Mouse (Mus musculus): ENCODE data around the gene Acot1. TPM values are rescaled to one million over a fixed set of nuclear protein-coding genes. Genes with fewer than 3 reads are reported as not detected.

Gene Acot1
- polyA plus RNA-seq (2012; ENCODE audit: low replicate concordance): 2.6 and 4.2 TPM in 2 replicates

GRCm38 (mm10) chr12:84009171-84009965 is at the start of gene Acot1:
Acot1 (plus strand) TSS chr12:84009490.

GRCm38 (mm10) chr12:83984752-83985151 is 24.5 kb upstream of the Acot1 start, which contains the start of gene Heatr4:
Heatr4 (minus strand) TSS chr12:83984852.

GRCm38 (mm10) chr12:83987583-83988441 is 21.5 kb upstream of the Acot1 start, which contains the start of gene Acot2:
Acot2 (plus strand) TSS chr12:83987861.

GRCm38 (mm10) chr12:84038241-84038640 is 29.0 kb downstream of the Acot1 start, which contains the start of gene Acot4:
Acot4 (plus strand) TSS chr12:84038379.

GRCm38 (mm10) chr12:84038691-84039111 is 29.4 kb downstream of the Acot1 start, which contains the start of gene Gm49366:
Gm49366 (plus strand) TSS chr12:84038935.

GRCm38 (mm10) chr12:84051937-84052474 is 42.7 kb downstream of the Acot1 start, which contains the start of gene Acot3:
Acot3 (plus strand) TSS chr12:84052144.

Other genes starting within 250 kb of the Acot1 start
- 0.83 and 1.1 TPM in 2 replicates for gene Papln, start 245.9 kb upstream of the Acot1 start, polyA plus RNA-seq (2012; ENCODE audit: low replicate concordance)
- 22.0 and 29.9 TPM in 2 replicates for gene Numb, start 87.6 kb upstream of the Acot1 start, polyA plus RNA-seq (2012; ENCODE audit: low replicate concordance)
- 22.5 and 51.4 TPM in 2 replicates for gene Riox1, start 58.9 kb upstream of the Acot1 start, polyA plus RNA-seq (2012; ENCODE audit: low replicate concordance)
- not detected in 2 replicates for gene Heatr4, start 24.6 kb upstream of the Acot1 start, polyA plus RNA-seq (2012; ENCODE audit: low replicate concordance)
- gene Acot2, start 21.6 kb upstream of the Acot1 start, polyA plus RNA-seq (2012; ENCODE audit: low replicate concordance): 12.4 and 22.3 TPM in 2 replicates
- gene Acot4, start 28.9 kb downstream of the Acot1 start, polyA plus RNA-seq (2012; ENCODE audit: low replicate concordance): 0.21 and 0.93 TPM in 2 replicates
- not detected in 2 replicates for gene Gm49366, start 29.4 kb downstream of the Acot1 start, polyA plus RNA-seq (2012; ENCODE audit: low replicate concordance)
- not detected in 2 replicates for gene Acot3, start 42.7 kb downstream of the Acot1 start, polyA plus RNA-seq (2012; ENCODE audit: low replicate concordance)
- gene Acot5, start 59.8 kb downstream of the Acot1 start, polyA plus RNA-seq (2012; ENCODE audit: low replicate concordance): not detected in 2 replicates
- gene Acot6, start 91.2 kb downstream of the Acot1 start, polyA plus RNA-seq (2012; ENCODE audit: low replicate concordance): 0.51 and 1.0 TPM in 2 replicates
- 0.16 and 0.21 TPM in 2 replicates for gene Dnal1, start 104.9 kb downstream of the Acot1 start, polyA plus RNA-seq (2012; ENCODE audit: low replicate concordance)
- gene Pnma1, start 139.0 kb downstream of the Acot1 start, polyA plus RNA-seq (2012; ENCODE audit: low replicate concordance): 0.27 and 0.65 TPM in 2 replicates
- gene Elmsan1, start 209.4 kb downstream of the Acot1 start, polyA plus RNA-seq (2012; ENCODE audit: low replicate concordance): 141 and 153 TPM in 2 replicates

Data from hematopoietic multipotent progenitor cell, adult 10-12 weeks (in vitro differentiated cells).